Mouse (Mus musculus): Measurements from ENCODE around the gene Slc25a45. TPM values are rescaled to one million over a fixed set of nuclear protein-coding genes. Genes with fewer than 3 reads are reported as not detected.
A peak's percentile ranks its signal among the peaks of the same experiment; 100 is the strongest.

Slc25a45 gene
- polyA plus RNA-seq (2015; fragmentation: Nextera tagmentation; extraction: Ambion mirVana), result 3.8 and 4.0 TPM in 2 replicates

DNA sequence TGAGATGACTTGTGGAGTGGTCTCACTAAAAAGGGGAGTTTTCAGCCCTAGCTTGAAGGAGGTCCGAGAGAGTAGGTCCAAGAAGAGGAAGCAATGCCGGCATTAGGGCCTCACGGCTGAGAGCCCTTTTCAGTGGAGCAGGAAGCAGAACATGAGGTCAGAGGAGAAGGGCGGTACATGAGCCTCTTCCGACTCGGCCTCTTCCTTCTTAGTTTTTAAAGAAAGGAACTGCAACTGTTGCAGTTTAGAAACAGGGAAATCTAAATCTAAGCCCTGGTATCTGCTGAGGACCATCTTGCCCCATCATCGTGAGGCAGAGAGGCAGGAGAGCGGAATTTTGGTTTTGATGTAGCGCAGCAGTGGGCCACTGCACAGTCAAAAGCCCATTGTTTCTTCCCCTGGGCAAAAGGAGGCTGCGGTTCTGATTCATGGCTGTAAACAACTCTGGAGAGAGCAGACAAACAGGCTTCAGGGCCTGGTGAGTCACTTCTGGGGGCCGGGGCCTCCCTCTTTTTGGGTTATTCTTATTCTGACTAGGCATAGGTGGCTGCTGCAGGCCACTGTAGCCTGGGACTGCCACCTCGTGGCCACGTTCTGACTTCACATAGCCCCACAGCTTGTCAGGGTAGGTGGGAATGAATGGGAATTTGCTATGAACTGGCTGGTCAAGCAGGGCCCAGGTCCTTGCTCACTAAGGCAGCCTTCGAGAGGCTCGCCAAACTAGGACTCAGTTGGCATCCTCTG lies at the start of gene Slc25a45:
Gene Slc25a45 (plus strand): TSS at position 191 of the 744 bp plus-strand sequence.
- Histone ChIP-seq H3K4me1 (replicated peaks; ENCODE audit: control insufficient read depth, insufficient read depth, low read length) (peaks cover 2% of the 10 kb centered on the region; the same call in 1 of the 2 replicates), H3K27me3 (replicated peaks; ENCODE audit: control insufficient read depth, insufficient read depth, low read length) (no peaks in the 10 kb centered on the region), H3K4me3 (ENCODE audit: low read depth, low read length) (no peak within 1 kb of the TSS), H3K9me3 (ENCODE audit: control insufficient read depth) (no peaks in the 10 kb centered on the region), H3K27ac (ENCODE audit: low read depth, low read length) (peak within 1 kb of the TSS; percentile 41; the same call in 1 of the 2 replicates), H3K9ac (ENCODE audit: low read depth, low read length) (peak within 1 kb of the TSS; percentile 26; the same call in 1 of the 2 replicates), H3K36me3 (ENCODE audit: control insufficient read depth, insufficient read depth) (no peaks in the 10 kb centered on the region), H3K4me2 (replicated peaks; ENCODE audit: low read depth) (peak within 1 kb of the TSS; percentile 21; the same call in 1 of the 2 replicates)
- WGBS, result 45% methylated on average over 15 of the region's 15 CpGs
- peak; percentile 92 for TF ChIP-seq CTCF (IDR thresholded peaks at IDR 0.05; ENCODE audit: low read depth)
- ATAC-seq, result peak; percentile 35

GRCm38 (mm10) chr19:5828155-5828554 lies 49.5 kb upstream of the Slc25a45 start:
- no peak overlapping the region for H3K9ac ChIP-seq (ENCODE audit: low read depth, low read length)
- no peak overlapping the region for H3K4me3 ChIP-seq (ENCODE audit: low read depth, low read length)
- no peak for ATAC-seq
- 97% methylated on average over 3 of the region's 3 CpGs for WGBS
- TF ChIP-seq CTCF (IDR thresholded peaks at IDR 0.05; ENCODE audit: low read depth), result no peak
- peaks cover 25% of the 10 kb centered on the region; the same call in 1 of the 2 replicates for H3K36me3 ChIP-seq (ENCODE audit: control insufficient read depth, insufficient read depth)
- H3K27me3 ChIP-seq (replicated peaks; ENCODE audit: control insufficient read depth, insufficient read depth, low read length), result no peaks in the 10 kb centered on the region
- no peak overlapping the region for H3K27ac ChIP-seq (ENCODE audit: low read depth, low read length)
- peaks cover 5% of the 10 kb centered on the region for H3K4me1 ChIP-seq (replicated peaks; ENCODE audit: control insufficient read depth, insufficient read depth, low read length)
- no peaks in the 10 kb centered on the region for H3K9me3 ChIP-seq (ENCODE audit: control insufficient read depth)
- no peak overlapping the region for H3K4me2 ChIP-seq (replicated peaks; ENCODE audit: low read depth)

DNA sequence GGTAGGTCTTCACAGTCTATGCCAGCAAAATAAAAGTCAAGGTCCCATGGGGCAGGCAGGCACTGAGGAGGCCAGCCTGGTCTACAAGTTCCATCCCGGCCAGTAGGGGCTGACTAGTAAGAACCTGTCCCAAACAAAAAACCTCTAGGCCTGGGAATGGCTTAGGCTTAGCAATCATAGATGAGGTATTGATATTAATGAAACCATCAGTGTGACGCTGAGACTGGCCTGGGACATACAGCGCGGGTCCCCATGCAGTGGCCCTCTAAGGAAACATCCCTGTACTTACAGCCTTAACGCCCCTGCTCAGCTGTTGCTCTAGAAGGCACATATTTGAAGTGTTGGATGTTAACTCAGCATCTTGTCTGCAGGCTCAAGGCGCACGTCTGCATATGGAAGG lies 48.7 kb upstream of the Slc25a45 start:
- Histone ChIP-seq H3K4me1 (replicated peaks; ENCODE audit: control insufficient read depth, insufficient read depth, low read length) (peaks cover 12% of the 10 kb centered on the region), H3K27me3 (replicated peaks; ENCODE audit: control insufficient read depth, insufficient read depth, low read length) (no peaks in the 10 kb centered on the region), H3K36me3 (ENCODE audit: control insufficient read depth, insufficient read depth) (peaks cover 25% of the 10 kb centered on the region; the same call in 1 of the 2 replicates), H3K9ac (ENCODE audit: low read depth, low read length) (no peak overlapping the region), H3K9me3 (ENCODE audit: control insufficient read depth) (no peaks in the 10 kb centered on the region), H3K27ac (ENCODE audit: low read depth, low read length) (no peak overlapping the region), H3K4me3 (ENCODE audit: low read depth, low read length) (no peak overlapping the region), H3K4me2 (replicated peaks; ENCODE audit: low read depth) (no peak overlapping the region)
- no peak for TF ChIP-seq CTCF (IDR thresholded peaks at IDR 0.05; ENCODE audit: low read depth)
- 95% methylated on average over 7 of the region's 7 CpGs for WGBS
- no peak for ATAC-seq

GRCm38 (mm10) chr19:5829958-5830615 lies 47.5 kb upstream of the Slc25a45 start:
- 72% methylated on average over 19 of the region's 19 CpGs for WGBS
- ATAC-seq, result no peak
- Histone ChIP-seq H3K36me3 (ENCODE audit: control insufficient read depth, insufficient read depth) (peaks cover 21% of the 10 kb centered on the region; the same call in 1 of the 2 replicates), H3K27ac (ENCODE audit: low read depth, low read length) (no peak overlapping the region), H3K4me1 (replicated peaks; ENCODE audit: control insufficient read depth, insufficient read depth, low read length) (peaks cover 7% of the 10 kb centered on the region; the same call in 1 of the 2 replicates), H3K4me3 (ENCODE audit: low read depth, low read length) (no peak overlapping the region), H3K9me3 (ENCODE audit: control insufficient read depth) (no peaks in the 10 kb centered on the region), H3K27me3 (replicated peaks; ENCODE audit: control insufficient read depth, insufficient read depth, low read length) (no peaks in the 10 kb centered on the region), H3K4me2 (replicated peaks; ENCODE audit: low read depth) (no peak overlapping the region), H3K9ac (ENCODE audit: low read depth, low read length) (no peak overlapping the region)
- TF ChIP-seq CTCF (IDR thresholded peaks at IDR 0.05; ENCODE audit: low read depth), result no peak

GRCm38 (mm10) chr19:5830776-5831175 lies 46.8 kb upstream of the Slc25a45 start:
- no peak for ATAC-seq
- 75% methylated on average over 7 of the region's 7 CpGs for WGBS
- H3K27ac ChIP-seq (ENCODE audit: low read depth, low read length), result no peak overlapping the region
- no peak overlapping the region for H3K4me3 ChIP-seq (ENCODE audit: low read depth, low read length)
- H3K27me3 ChIP-seq (replicated peaks; ENCODE audit: control insufficient read depth, insufficient read depth, low read length), result no peaks in the 10 kb centered on the region
- no peak for TF ChIP-seq CTCF (IDR thresholded peaks at IDR 0.05; ENCODE audit: low read depth)
- no peaks in the 10 kb centered on the region for H3K9me3 ChIP-seq (ENCODE audit: control insufficient read depth)
- H3K4me1 ChIP-seq (replicated peaks; ENCODE audit: control insufficient read depth, insufficient read depth, low read length), result peaks cover 7% of the 10 kb centered on the region; the same call in 1 of the 2 replicates
- no peak overlapping the region for H3K9ac ChIP-seq (ENCODE audit: low read depth, low read length)
- no peak overlapping the region for H3K4me2 ChIP-seq (replicated peaks; ENCODE audit: low read depth)
- H3K36me3 ChIP-seq (ENCODE audit: control insufficient read depth, insufficient read depth), result peaks cover 18% of the 10 kb centered on the region; the same call in 1 of the 2 replicates
